Mouse (Mus musculus) spleen, adult 10 weeks (tissue): ENCODE data around the gene Olfr631. TPM values are rescaled to one million over a fixed set of nuclear protein-coding genes. Genes with fewer than 3 reads are reported as not detected.

Experiments used
- polyA plus RNA-seq: library from polyadenylated mRNA; stranded (reverse); fragments of 350-450 nt; fragmentation: Illumina TruSeq; extraction: RNeasy Lipid Tissue Mini Kit (QIAGEN cat#74804); gene quantifications from one replicate; pipeline ENCODE4 v1.2.3, GENCODE M21; 2015; ENCODE audit warnings: low replicate concordance; ENCODE audit not compliant: insufficient read depth

Olfr631 gene
- not detected for polyA plus RNA-seq

DNA sequence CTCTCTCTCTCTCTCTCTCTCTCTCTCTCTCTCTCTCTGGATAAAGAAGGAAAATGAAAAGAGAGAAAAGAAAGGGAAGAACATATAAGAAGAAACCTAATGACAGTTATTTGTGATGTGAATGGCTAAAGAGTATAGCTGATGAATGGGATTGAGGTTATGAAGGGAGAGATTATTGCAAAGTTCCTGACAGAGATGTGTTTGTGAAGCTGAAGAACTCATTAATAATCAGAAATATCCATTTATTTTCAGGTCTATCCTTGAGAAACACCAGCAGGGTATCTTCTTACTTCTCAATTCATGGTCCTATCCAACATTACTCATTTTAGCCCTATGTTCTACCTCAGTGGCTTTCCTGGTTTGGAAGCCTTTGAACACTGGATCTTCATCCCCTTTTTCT is at the start of gene Olfr631:
Gene Olfr631, plus strand, starts transcription at position 301 of the 400 bp plus-strand sequence.

GRCm38 (mm10) chr7:103886152-103886551 is 42.5 kb upstream of the Olfr631 start, which contains the start of gene Olfr66:
Gene Olfr66, minus strand, starts transcription at chr7:103886252.

GRCm38 (mm10) chr7:103894385-103894784 is 34.2 kb upstream of the Olfr631 start, which contains the start of gene Olfr64:
Gene Olfr64, minus strand, starts transcription at chr7:103894485.

DNA sequence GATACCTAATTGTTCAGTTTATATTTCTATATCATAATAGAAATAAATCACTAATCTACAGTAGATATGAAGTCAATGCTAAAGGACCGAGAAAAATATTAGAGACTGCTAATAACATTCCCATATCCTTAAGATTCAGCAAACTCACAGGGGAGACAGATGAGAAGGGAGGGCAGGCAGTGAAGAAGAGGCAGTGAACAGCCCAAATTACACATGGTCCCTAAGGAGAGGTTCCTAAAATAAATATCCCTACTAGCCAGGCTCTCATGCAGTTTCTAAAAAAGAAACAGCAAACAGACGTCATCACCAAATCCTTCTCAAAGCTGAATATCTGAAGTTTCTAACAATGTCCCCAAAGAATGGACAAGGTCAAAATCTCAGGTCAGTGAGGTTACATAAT is 25.4 kb upstream of the Olfr631 start, which contains the start of gene Olfr65:
Gene Olfr65, plus strand, starts transcription at position 301 of the 400 bp plus-strand sequence.

GRCm38 (mm10) chr7:103934264-103934663 is 5.6 kb downstream of the Olfr631 start, which contains the start of gene Olfr632:
Gene Olfr632, plus strand, starts transcription at chr7:103934347.

GRCm38 (mm10) chr7:103944137-103944536 is 15.5 kb downstream of the Olfr631 start, which contains the start of gene Olfr633:
Gene Olfr633, plus strand, starts transcription at chr7:103944437.

GRCm38 (mm10) chr7:103970852-103971251 is 42.2 kb downstream of the Olfr631 start, which contains the start of gene Olfr635:
Gene Olfr635, plus strand, starts transcription at chr7:103971152.

Other genes starting within 250 kb of the Olfr631 start
- not detected for gene Olfr625-ps1, start 246.1 kb upstream of the Olfr631 start, polyA plus RNA-seq
- not detected for gene Olfr243, start 214.2 kb upstream of the Olfr631 start, polyA plus RNA-seq
- not detected for gene Olfr628, start 198.5 kb upstream of the Olfr631 start, polyA plus RNA-seq
- gene Olfr629, start 183.9 kb upstream of the Olfr631 start, polyA plus RNA-seq, result not detected
- gene Olfr630, start 171.5 kb upstream of the Olfr631 start, polyA plus RNA-seq, result not detected
- not detected for gene Olfr69, start 157.2 kb upstream of the Olfr631 start, polyA plus RNA-seq
- gene Olfr68, start 149.1 kb upstream of the Olfr631 start, polyA plus RNA-seq, result not detected
- gene Olfr67, start 137.0 kb upstream of the Olfr631 start, polyA plus RNA-seq, result not detected
- 4,439 TPM for gene Hbb-bt, start 114.8 kb upstream of the Olfr631 start, polyA plus RNA-seq
- gene Hbb-bs, start 100.7 kb upstream of the Olfr631 start, polyA plus RNA-seq, result 24,371 TPM
- gene Hbb-bh2, start 88.3 kb upstream of the Olfr631 start, polyA plus RNA-seq, result not detected
- 0.80 TPM for gene Hbb-bh1, start 85.7 kb upstream of the Olfr631 start, polyA plus RNA-seq
- not detected for gene Hbb-y, start 75.6 kb upstream of the Olfr631 start, polyA plus RNA-seq
- not detected for gene Olfr66, start 42.6 kb upstream of the Olfr631 start, polyA plus RNA-seq
- gene Olfr64, start 34.3 kb upstream of the Olfr631 start, polyA plus RNA-seq, result not detected
- not detected for gene Olfr65, start 25.3 kb upstream of the Olfr631 start, polyA plus RNA-seq
- gene Olfr632, start 5.5 kb downstream of the Olfr631 start, polyA plus RNA-seq, result not detected
- not detected for gene Olfr633, start 15.6 kb downstream of the Olfr631 start, polyA plus RNA-seq
- gene Olfr635, start 42.3 kb downstream of the Olfr631 start, polyA plus RNA-seq, result not detected
- not detected for gene Olfr638, start 69.9 kb downstream of the Olfr631 start, polyA plus RNA-seq
- gene Olfr639, start 88.5 kb downstream of the Olfr631 start, polyA plus RNA-seq, result not detected
- gene Olfr640, start 96.7 kb downstream of the Olfr631 start, polyA plus RNA-seq, result not detected
- gene Olfr641, start 106.6 kb downstream of the Olfr631 start, polyA plus RNA-seq, result not detected
- gene Olfr642, start 123.8 kb downstream of the Olfr631 start, polyA plus RNA-seq, result not detected
- not detected for gene 4930516K23Rik, start 132.6 kb downstream of the Olfr631 start, polyA plus RNA-seq
- not detected for gene Olfr644, start 143.0 kb downstream of the Olfr631 start, polyA plus RNA-seq
- gene Olfr645, start 156.6 kb downstream of the Olfr631 start, polyA plus RNA-seq, result not detected
- gene Olfr646, start 176.0 kb downstream of the Olfr631 start, polyA plus RNA-seq, result not detected
- not detected for gene Ubqln5, start 201.0 kb downstream of the Olfr631 start, polyA plus RNA-seq
- not detected for gene Olfr643, start 208.6 kb downstream of the Olfr631 start, polyA plus RNA-seq
- not detected for gene Ubqln3, start 214.5 kb downstream of the Olfr631 start, polyA plus RNA-seq
- gene Ubqlnl, start 221.7 kb downstream of the Olfr631 start, polyA plus RNA-seq, result not detected
- gene Olfm5, start 236.0 kb downstream of the Olfr631 start, polyA plus RNA-seq, result not detected